Mouse (Mus musculus) lung, postnatal 14 days (tissue): ENCODE results near the gene Nrxn1.

Experiments
- DNase-seq: peaks from one replicate; pipeline ENCODE4 v3.0.0; 2021

Gene Nrxn1

DNA sequence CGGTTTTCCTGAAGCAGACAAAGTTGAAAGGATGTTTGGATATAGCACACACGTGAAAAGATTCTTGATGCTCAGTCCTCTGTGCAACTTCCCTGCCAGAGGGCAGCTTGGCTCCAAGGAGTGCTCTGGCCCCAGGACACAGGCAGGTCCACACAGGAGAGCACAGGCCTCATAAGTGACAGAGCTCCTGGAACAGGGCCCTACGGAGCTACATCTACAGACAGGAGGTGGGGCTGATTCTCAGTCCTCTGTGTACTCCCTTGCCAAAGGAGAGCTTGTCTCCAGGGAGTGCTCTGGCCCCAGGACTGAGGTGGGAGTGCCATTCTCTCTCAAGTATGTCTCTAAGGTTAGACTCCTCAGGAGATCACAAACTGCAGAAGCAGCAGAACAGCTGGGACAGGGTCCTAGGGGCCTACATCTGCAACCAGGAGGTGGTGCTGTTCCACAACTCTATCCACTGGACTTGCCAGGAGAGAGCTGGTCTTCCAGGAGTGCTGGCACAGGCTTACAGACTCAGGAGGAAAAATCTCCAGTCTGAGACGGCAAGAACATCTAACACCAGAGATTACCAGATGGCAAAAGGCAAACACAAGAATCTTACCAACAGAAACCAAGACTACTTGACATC lies 129.9 kb downstream of the Nrxn1 start:
- peak; percentile 22 for DNase-seq

DNA sequence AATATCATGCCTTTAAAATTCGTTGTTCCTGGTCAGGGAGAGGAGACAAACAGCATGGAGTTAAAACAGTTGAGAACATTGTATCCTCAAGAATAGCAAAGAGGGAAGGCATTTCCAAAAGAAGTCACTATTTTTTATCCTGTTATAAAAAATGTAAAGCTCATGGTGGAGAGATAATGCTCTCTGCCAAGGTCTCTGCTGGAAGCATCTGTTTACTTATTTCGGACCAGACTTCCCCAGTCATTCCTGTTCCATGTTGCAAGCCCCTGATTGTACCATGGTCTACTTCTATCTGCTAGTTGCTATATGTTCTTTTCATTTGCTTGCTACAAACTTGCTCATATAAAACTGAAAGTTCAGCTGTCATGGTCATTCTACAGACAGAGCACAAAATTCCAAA lies 137.7 kb downstream of the Nrxn1 start:
- DNase-seq: no peak

GRCm38 (mm10) chr17:90934929-90935328 lies 157.9 kb downstream of the Nrxn1 start:
- DNase-seq: no peak

- no peak for DNase-seq
Measured at GRCm38 (mm10) chr17:90913320-90913719, 179.6 kb downstream of the Nrxn1 start.

DNA sequence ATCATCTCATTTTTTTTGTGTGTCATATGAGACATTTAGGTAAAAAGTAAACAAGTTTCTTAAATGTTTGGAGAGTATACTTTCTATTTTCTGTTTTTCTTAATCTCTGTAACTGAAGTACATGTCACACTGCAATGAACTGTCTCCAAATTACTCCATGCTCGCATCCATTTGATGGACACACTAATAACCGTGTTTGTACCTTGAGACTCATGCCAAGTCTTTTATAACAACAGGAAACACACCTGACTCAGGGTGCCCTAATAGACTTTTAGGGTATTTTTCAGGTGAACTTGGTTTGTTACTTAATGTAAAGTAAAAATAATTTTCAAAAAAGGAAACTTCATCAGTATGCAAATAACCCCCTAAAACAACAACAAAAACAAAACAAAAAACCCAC lies 180.1 kb downstream of the Nrxn1 start:
- no peak for DNase-seq

DNA sequence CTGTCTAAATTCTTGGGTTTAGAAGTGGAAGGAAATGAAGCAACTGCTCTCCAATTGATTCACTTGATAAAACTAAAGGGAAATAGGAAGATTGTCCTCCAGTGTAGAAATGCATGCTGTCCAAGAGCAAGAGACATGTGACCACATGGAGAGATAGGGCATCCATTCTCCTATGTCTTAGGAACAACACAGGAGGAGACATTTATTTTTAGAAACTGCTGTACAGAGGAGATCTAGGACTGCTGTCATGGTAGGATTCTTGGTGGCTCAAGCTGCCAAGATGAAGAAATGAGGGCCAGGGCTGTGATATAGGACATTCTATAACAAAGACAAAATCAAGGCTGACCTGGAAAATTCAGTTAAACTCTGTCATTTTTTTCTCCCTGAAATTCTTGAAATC lies 180.5 kb downstream of the Nrxn1 start:
- no peak for DNase-seq

DNA sequence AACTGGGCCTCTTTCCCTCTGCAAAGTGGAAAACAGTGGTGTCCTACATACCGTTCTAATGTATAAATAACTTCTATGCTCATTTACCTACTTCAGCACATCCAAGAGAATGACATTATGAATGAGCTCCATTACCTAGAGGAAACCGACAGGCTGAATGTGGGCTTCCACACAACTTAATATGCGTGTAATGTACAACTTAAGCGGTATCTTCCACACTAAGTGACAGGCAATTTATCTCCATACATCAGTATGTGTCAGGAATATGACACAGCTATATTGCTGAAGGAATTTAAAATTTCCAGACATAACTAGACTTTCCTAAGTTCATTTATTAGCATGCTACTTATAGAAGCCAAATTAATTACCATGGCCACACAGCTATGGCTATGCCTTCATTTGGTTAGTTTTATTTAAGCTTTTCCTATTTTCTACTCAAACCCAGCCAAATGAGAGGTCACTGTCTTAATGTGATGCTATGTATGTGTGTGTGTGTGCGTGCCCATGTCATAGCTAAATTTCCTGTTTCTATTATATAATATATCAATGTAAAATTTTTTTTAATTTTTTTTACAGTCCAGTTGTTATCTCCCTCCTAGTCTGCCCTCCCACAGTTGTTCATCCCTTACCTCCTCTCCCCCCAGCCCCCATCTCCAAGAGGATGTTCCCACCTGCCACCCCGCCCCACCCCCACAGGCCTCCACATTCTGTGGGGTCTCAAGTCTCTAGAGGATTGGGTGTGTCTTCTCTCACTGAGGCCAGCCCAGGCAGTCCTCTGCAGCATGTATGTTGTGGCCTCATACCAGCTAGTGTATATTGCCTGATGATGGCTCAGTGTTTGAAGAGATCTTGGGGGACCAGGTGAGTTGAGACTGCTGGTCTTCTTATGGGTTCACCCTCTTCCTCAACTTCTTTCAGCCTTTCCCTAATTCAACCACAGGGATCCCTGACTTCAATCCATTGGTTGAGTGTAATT lies 186.5 kb downstream of the Nrxn1 start:
- DNase-seq: no peak

DNA sequence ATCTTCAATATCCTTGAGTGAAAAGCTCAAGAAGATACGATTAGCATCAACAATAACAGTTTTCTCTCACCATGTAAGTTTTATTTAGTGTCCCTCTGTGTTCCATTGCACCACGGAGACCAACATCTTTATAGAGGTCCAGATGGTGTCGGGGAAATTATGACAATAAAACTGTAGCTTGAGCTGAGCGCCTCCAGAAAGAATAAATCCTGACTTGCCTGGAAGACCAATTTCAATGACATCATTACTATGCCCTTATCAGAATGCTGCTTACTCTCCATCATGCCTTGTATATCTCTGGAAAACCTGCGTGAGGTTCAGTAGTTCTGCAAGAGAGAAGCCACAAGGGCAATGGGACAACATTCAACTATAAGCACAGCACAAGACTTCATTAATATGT lies 187.7 kb downstream of the Nrxn1 start:
- no peak for DNase-seq

- no peak for DNase-seq
Measured at GRCm38 (mm10) chr17:90892327-90893259, 200.3 kb downstream of the Nrxn1 start.

DNA sequence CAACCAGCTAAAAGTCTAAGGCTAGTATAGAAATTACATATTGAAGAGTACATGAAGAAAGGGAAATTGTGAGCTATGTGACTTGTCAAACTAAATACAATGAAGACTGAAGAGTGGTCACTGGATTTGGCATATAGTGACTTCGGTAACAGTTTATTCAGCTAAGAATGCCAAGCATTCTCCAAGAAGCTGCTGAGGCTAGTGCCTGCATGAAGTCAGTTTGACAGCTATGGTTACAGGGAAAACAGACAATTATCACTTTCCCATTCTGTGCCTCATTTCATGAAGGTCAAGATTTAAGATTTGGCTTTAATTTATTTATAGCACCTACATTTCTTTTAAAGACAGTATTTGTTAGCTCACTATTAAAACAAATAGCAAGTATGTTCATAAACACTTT lies 201.2 kb downstream of the Nrxn1 start:
- no peak for DNase-seq

GRCm38 (mm10) chr17:90857225-90857624 lies 235.6 kb downstream of the Nrxn1 start:
- no peak for DNase-seq

GRCm38 (mm10) chr17:90843876-90844275 lies 249.0 kb downstream of the Nrxn1 start:
- DNase-seq: no peak

DNA sequence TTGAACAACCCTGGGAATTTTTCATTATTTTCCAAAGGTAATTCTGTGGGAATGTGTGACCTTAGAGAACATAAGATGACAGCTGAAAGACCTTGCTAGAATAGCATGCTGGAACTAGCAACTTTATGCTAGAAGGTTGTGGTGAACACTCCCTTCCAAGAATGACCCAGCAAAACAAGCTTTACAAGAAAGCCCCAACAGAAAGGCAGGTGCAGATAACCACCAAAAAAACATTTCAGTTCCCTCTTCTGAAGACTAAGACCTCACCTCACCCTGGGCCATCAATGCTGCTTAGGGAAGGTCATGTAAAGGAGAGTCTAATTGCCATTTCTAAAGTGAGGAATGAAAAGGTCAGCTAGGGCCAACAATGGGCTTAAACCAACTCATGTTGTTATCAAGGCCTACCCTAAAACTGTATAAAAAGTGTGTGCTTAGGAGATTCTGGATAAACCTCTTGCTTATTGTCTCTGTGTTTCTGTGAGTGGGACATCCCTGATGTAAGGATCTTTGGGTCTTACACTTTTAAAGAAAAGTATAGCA lies 249.7 kb downstream of the Nrxn1 start:
- DNase-seq: no peak

- DNase-seq: no peak
Measured at GRCm38 (mm10) chr17:90837022-90837414, 255.9 kb downstream of the Nrxn1 start.

DNA sequence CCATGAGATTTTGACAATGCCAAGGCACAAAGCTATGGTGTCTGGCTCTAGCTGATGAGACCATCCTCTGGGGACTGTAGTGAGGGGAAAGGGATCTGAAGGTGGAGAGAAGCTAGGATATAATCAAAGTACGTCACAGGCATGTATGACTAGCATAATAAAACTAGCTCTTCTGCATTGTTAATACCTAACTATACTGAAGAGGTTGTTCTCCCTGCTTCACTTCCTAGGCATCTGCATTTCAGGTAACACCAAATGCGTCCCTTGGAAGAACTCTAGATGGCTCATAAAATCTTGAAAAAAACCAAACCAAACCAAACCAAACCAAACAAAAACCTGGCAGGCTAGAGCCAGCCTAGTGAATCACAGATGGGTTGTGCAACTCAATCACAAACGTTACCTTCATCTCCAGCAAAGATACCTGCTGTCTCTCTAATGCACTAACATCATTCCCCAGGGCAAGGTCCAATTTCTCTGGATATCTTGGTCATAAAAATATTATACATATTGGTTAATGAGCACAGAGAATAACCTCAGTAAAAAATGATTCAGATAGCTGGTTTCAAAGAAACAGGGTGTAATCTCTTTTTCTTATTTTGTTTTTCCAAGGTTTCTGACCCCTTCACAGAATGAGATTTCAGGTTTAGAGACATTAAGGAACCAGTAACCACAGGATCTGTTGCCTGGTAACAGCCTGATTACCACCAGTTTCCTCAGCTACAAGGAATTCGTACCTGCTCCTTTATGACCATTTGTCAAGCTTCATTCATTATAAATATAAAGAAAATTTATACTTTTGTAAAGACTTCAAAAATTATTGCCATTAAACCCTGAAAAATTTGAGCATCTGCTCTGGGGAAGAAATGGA lies 256.5 kb downstream of the Nrxn1 start:
- DNase-seq: no peak

GRCm38 (mm10) chr17:90818340-90818739 lies 274.5 kb downstream of the Nrxn1 start:
- DNase-seq: no peak

GRCm38 (mm10) chr17:90817898-90818297 lies 275.0 kb downstream of the Nrxn1 start:
- no peak for DNase-seq

DNA sequence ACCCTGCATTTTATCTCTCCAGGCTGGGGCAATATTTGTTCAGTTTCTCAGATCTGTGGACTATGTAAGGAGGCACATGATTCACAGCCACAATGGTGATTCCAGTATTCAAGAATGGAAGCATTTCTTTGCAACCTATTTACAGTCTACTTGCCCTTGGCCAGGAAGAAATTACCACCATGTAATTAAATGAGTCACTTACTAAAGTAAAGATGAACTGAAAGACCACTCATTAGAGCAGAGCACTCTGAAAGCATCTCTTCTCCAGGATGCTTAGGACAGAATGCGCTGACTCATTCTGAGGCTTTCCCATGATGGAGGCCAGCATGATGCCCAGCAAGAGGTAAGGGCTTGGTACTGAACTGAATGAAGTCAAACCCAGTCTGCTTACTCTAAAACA lies 277.6 kb downstream of the Nrxn1 start:
- DNase-seq: no peak

DNA sequence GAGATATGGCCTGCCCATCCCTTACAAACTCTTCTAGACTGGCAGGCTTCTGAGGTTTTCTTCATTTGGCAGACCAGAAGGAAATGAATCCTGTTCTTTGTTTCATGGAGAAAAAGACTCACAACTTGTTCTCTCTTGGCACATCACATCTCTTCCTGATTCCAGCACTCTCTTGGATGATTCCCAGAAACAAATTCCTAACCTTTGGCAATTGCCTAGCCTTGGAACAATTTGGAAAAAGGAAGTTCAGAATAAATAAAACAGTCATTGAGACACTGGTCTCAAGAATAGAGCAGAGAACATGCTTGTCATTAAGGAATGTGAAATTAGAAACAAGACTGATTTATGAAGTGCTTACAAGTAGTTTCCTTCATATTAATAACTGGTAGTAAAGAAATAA lies 279.1 kb downstream of the Nrxn1 start:
- peak; percentile 15 for DNase-seq

GRCm38 (mm10) chr17:90812485-90812884 lies 280.4 kb downstream of the Nrxn1 start:
- DNase-seq: no peak

DNA sequence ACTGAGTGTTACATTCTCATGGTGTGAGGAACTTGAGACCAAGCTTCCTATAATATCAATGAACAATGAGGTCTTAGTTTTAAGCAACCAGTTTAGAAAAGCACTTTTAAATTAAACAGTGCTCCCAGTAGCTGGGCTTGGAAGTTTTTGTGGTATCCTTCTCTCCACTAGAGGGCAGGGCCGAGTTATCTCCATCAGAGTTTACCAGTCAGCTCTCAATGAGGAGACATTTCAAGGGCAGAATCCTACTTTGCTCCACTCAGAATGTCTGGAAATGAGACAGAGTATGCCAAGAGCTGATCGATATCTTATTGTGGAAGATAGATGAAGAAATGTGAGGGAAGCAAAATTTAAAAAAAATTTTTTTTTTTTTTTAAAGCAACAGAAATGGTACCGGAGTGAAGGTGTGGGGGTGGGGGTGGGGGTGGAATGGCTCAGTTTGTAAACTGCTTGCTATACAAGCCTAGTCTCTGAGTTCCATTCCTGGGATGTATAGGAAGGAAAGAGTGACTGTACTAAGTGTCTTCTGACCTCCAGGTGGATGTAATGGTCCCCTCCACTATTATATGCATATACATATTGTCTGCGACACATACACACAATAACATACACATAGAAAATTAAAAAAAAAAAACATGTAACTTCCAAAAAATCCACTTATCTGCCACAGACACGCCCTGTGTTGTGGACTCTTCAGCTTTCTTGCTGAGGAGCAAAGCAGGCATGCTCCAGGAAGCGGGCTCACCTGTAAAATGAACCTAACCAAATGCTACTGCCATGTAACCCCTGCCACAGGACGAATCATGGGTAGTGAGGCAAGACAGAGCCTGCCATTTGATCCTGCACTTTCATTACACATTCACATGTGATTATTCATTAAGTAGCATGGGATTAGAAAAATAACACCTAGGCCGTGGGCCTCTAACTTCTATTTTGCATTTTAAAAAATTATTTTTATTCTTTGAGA lies 283.4 kb downstream of the Nrxn1 start:
- peak; percentile 71 for DNase-seq
